Mouse (Mus musculus) kidney, postnatal 25 days (tissue): ENCODE measurements at regions not wholly inside any gene's neighbourhood (a gene's known extent, or its start where the extent isn't known, plus 50 kb on each side); places are given as distances from the start of the nearest gene placed in this dataset.

ENCODE experiments used
- DNase-seq, 2 experiments: peaks; one replicate each; pipeline ENCODE4 v3.0.0; 2021; ENCODE audit warnings: mixed read lengths in 2 of 2

DNA sequence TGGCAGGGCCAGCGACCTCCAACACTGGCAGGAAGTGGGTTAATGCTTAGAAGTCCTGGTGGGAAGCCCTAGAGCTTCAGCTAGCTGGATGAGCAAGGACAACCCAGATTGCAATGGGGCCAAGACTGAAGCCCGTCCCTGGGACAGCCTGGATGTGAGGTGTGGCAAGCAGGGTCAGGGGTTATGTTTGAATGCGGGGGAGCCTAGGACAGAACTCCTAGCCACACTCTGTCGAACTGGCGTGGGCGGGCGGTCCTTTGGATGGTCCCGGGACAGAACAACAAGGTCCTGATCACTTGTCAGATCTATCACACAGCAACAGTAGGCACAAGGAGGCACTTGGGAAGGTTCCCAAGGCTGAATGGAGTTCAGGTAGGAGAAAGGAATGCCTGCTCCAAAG is 101.1 kb upstream of the Ccnd1 start:
- no peak for DNase-seq

- no peak for DNase-seq
These were observed 94.7 kb upstream of the Ccnd1 start for GRCm38 (mm10) chr7:145034385-145034784.

- no peak for DNase-seq
These were observed 91.5 kb upstream of the Ccnd1 start for GRCm38 (mm10) chr7:145031275-145031674.

DNA sequence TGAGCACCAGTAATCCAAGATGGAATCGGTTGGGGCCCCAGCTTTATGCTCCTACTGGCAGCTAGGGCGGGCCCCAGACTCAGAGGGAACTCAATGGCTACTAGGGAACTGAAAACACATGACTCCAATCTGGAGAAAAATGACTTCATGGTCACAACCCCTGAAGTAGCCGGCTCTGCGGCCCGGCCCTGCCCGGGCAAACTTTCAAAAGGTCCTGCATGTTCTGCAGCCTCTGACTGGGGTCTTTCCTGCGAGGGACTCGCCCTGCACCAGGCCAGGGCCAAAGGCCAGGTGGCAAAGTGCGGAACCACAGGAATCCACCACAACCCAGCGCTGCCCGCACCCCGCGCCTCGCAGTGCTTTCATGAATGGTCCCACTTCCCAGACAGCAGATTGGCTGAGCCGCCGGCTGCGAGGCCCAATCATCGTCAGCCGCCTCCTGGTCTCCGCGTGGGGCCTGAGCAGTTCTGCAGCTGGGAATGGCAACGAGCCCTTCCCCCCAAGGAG is 91.0 kb upstream of the Ccnd1 start:
- peak; percentile 79 to 92 for DNase-seq

GRCm38 (mm10) chr7:145029622-145030021 is 89.9 kb upstream of the Ccnd1 start:
- no peak for DNase-seq

DNA sequence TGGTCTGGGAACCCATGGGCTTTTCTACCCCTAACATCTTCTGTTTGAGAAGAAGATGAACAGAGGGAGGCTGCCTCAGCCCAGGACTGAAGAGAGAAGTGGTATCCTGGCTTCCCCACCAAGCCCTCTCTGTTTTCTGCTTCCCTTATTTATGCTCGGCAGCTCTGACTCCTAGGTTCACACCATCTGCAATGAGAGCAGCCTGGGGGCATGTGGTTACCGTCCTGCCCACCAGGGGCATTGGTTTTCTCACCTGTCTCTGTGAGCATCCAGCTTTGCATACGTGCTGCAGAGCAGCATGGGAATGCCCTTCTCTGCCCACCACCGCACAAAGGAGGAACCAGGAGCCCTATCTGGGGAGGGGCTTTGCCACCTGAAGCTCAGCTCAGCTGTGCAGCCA is 89.4 kb upstream of the Ccnd1 start:
- no peak for DNase-seq

- DNase-seq = no peak
These were observed 87.3 kb upstream of the Ccnd1 start for GRCm38 (mm10) chr7:145027061-145027460.

- DNase-seq = peak; percentile 55 to 82
These were observed 86.2 kb upstream of the Ccnd1 start for GRCm38 (mm10) chr7:145026014-145026285.

DNA sequence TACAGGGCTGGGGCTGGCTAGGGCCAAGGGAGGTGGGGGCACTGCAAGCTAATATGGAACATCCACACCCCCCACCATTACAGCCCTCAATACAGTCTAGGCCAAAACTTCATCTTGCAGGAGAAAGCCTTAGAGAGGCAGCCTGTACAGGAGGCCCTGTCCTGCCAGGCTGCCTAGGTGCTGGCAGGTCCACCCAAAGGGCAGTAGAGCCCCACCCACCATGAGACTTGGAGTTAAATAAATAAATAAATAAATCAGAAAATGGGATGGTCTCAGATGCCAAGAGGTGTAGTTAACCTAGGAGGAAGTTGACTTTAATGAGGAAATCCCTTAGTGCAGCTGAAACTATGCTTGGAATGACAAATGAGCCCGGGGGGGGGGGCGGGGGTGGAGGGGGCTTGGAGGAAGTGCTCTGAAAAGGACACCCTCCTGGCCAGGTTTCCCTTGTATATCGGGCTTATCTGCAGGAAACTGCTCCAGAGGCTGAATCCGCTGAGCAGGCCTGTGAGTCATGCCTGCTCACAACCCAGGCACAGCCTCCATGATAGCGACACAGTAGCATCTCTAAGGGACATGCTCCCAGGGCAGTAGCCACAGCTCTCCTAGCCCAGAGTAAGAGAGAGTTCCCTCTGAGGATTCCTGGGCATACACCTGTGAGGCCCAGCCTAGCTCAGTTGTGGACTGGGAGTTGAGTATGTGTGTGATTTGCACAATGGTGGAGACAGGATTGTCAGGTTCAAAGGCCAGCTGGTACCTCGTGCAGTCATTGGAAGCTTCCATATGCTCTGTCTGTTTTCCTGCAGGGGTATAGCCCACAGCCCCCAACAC is 85.7 kb upstream of the Ccnd1 start:
- peak; percentile 50 to 82 for DNase-seq

DNA sequence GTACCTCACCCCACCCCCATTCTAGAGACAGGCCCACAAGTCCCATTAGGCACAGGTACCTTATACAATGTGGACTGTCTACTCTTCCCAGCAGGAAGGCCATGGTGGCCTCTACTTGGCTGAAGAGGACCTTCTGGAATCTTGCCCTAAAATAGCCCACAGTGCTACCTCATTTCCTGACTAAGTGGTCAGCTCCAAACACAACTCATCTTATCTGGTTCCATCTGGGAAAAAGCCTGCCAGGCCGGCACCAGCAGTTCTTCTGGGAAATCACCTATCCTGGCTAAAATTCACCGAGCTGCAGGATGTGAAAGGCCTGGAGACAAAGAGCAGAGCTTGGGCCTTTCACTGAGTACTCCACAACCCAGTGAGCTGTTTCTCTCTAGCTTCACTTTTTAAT is 84.9 kb upstream of the Ccnd1 start:
- peak; percentile 21 to 57 for DNase-seq

DNA sequence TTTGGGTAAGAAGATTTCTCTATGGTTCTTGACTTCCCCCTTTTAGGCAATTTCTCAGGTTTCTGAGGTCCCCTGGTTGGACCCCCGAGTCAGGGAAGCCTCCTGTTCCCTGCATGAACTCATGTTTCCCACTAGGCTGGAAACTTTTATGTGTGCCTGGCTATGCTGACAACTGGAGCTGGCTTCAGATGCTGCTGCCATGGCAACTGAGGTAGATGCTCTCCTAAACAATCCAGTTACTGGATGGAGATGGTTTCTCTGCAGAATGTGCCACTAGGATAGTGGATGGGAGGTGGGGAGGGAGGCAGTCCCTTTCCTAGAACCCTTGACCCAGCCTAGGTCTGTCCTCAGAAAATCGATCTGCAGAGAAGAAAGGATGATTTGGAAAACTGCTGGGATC is 79.4 kb upstream of the Ccnd1 start:
- no peak for DNase-seq

DNA sequence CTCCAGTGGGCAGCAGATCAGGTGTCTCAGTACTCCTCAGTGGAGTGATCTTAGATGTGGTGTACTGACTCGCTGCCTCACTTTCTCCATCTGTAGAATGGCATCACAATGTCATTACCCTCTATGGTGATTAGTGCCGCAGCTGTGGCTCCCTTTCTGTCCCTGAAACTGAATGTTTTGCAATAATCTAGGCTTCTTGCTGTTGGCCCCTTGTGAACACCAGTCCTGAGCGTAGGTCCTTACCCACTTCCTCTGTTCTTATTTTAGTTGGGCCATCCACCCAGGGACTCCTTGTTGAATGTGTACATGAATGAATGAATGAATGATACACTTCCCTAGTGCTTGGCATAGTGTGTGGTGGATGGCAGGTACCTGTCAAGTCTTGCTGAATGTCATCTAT is 78.4 kb upstream of the Ccnd1 start:
- DNase-seq = no peak

- no peak for DNase-seq
These were observed 75.8 kb upstream of the Ccnd1 start for GRCm38 (mm10) chr7:145015463-145016085.

DNA sequence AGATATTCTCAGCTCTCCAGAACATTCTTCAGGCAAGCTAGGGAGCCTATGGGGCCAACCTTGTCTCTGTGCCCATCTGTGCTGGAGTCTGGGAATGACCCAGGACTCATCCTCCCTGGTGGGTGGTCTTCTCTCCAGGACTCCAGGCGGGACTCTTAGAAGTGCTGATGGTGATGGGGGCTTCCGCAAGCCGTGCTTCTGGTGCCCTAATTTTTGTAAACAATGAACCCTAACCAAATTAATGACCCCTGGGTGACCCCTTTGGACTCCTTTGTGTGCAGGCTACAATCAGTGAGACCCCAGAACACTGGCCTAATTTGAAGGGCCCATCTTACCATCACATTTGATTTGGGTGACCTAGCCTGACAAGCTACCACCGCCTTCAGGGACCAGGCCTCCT is 71.0 kb upstream of the Ccnd1 start:
- DNase-seq = no peak

- no peak for DNase-seq
These were observed 70.3 kb upstream of the Ccnd1 start for GRCm38 (mm10) chr7:145010004-145010403.

GRCm38 (mm10) chr7:145008662-145009333 is 69.1 kb upstream of the Ccnd1 start:
- DNase-seq = peak; percentile 35 to 61

DNA sequence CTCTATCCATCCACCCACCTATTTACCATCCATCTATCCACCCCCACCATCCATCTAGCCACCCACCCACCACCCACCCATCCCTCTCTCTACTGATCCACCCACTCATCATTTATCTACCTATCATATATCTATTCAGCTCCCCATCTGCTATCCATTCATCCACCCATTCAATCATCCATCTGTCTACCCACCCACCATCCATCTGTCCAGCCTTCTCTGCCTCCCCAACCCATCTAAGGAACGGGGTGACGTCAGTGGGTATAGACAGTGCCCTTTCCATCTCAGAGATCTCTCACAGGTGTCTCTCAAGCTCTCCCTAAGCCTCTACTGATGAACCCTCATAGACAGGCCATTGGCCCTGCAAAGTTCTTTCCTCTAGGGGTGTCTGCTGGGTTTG is 67.5 kb upstream of the Ccnd1 start:
- DNase-seq = no peak

DNA sequence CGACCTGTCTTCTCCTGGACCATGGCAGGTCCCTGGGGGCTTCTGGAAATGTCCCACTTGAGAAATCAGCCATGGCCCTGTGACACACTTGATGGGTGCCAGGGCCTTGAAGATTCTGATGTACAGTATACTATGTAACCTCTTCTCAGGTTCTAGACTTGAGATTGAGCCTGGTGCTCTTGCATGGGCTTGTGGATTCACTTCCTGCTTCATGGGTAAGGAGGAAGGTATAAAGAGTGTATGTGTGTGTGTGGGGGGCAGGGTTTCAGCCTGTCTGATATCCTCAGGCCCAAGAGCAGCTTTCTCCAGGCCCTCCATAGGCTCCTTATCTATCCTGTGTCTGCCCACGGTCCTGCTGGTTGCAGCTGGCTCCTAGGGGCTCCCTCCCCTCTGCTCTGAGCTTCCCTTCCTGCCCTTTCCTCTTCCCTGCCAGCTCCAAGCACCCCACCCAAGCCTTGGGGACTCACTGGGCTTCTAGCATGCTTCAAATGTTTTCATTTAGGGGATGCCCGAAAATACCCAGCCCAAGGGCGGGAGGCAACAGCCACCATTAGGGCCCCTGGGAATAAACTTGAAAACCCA is 61.9 kb upstream of the Ccnd1 start:
- DNase-seq = no peak

GRCm38 (mm10) chr7:144999741-145000140 is 60.0 kb upstream of the Ccnd1 start:
- DNase-seq = no peak

DNA sequence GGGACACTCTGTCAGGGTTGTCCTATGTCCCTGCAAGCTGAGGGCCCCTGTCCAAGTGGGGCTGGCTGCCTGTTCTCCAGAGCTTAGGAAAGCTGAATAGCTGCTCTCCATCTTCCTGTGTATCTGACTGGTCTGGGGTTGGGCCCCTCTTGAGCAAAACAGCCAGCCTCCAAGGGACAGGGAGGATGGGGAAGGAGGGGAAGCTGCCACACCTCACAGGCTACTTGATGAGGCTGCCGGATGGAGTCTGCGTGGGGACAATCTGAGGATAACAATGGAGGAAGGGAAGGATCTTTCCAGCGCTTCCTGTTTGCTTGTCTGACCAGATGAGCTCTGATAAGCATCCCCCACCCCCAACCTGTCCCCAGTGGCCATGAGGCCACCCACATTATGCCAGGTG is 57.1 kb upstream of the Ccnd1 start:
- no peak for DNase-seq

DNA sequence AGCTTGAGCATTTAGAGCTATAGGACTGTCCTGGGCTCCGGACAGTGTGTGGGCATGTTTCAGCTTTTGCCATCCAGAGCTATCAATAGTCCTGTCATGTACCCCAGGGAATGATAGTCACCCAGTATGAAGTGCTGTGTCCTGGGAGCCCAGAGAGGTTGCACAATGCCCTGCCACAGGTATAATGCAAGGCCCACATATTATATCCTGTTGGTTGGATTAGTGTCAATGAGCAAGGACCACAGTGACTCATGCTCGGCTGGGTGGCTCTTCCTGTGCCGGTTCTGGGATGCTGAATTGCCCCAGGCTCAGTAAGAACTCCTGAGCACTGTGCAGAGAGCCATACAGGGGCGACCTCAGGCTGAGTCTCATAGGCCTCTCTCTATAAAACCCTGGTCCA is 54.5 kb upstream of the Ccnd1 start:
- DNase-seq = no peak

GRCm38 (mm10) chr7:144993566-144993965 is 53.8 kb upstream of the Ccnd1 start:
- no peak for DNase-seq

DNA sequence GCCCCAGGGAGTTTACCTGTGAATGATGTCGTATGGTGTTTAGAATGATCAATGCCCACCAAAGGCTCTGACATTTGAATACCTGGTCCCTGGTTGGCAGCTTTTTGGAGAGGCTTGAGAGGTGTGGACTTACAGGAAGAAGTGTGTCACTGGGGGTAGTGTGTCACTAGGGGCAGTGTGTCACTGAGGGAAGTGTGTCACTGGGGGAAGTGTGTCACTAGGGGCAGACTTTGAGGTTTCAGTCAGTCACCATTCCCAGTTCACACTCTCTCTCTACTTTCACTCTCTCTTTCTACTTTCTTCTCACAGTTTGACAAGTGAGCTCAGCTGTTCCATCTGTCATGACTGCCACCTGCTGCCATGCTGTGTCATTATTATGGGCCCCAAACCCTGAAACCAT is 52.0 kb upstream of the Ccnd1 start:
- no peak for DNase-seq
